Mouse (Mus musculus) mammary gland, adult 2 months (tissue): Measurements from ENCODE around the gene Olfr1437. TPM values are rescaled to one million over a fixed set of nuclear protein-coding genes. Genes with fewer than 3 reads are reported as not detected.

Experiments used
- polyA plus RNA-seq: library from polyadenylated mRNA; depleted of rRNA; stranded (reverse); fragments of >200 nt; gene quantifications from 2 replicates; pipeline ENCODE4 v1.2.3, GENCODE M21; 2012; ENCODE audit warnings: low replicate concordance; rRNA removed

Olfr1437 gene
- not detected in 2 replicates for polyA plus RNA-seq

DNA sequence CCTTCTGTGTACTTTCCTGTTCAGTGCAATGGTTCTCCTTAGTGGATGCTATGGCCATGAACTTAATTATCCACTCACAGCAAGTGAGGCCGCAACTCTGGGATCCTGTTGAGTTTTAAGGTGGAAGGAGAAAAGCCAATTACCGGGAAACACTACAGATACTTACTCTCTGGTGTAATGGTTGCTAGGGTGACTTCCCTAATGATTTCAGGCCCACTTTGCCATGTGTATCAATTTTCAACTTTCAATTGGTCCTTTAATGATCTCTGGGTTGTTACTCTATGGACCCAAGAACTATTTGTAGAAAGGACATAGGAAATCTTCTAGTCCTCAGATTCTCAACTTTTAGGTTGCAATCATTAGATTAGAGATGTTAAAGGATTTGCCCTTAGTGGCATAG lies at the start of gene Olfr1437:
Olfr1437 (minus strand) TSS at position 101 of the 400 bp plus-strand sequence.

DNA sequence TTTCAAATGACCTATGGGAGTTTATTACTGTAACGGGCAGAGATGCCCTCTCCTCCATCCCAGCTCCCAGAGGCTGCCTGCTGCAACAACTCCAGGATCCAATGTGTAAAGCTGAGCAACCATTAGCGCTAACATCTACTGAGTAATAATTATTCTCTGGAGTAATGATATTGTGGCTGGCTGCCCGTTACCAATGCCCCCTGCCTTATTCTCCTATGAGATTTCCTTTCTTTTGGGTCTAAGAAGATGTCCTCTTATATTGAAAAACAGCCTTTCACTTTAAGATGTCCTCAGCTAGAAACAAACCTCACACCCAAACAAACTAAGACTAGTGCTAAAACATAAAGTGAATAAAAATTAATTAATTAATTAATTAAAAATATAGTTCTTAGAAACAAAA lies 10.9 kb upstream of the Olfr1437 start, which contains the start of gene Olfr1438-ps1:
Olfr1438-ps1 (minus strand) TSS at position 101 of the 400 bp plus-strand sequence.

DNA sequence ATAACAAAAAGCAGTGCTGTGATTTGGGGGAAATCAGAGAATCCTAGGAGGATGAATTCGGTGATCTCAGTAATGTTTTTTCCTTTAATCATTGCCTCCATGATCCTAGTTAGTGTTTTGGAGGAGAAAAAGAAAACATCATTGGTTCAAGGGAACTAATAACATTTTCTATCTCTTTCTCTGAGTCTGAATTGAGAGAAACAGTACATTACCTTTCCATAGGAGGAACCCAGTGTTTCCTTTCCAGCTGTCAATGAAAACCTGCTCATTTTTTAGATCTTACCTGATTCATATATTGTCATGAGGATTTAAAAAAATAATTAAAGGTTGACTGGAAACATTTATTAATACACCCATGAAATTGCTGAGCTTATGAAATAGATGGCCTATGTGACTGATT lies 25.9 kb downstream of the Olfr1437 start, which contains the start of gene Olfr1436:
Olfr1436 (minus strand) TSS at position 101 of the 400 bp plus-strand sequence.

DNA sequence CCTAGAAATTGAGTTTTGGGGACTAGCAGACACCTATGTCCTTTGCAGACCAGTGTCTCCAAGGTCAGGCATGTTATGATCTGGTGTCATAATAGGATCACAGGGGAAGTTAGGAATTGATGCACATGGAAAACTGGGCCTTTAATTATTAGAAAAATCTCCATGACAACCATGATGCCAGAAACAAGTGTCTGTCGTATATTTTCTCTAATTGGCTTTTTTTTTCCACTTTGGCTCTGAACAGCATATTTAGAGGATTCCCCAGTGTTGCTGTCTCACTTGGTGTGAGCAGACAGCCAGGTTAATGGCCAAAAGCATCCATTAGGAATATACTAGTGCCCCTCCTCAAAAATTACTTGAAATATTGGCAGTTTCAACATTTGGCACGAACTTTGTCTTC lies 45.3 kb downstream of the Olfr1437 start, which contains the start of gene Olfr1434:
Olfr1434 (plus strand) TSS at position 301 of the 400 bp plus-strand sequence.

Other genes with a start within 250 kb of the Olfr1437 start
- not detected in 2 replicates for gene Olfr1425, start 247.4 kb downstream of the Olfr1437 start, polyA plus RNA-seq
- gene Olfr1426, start 233.1 kb downstream of the Olfr1437 start, polyA plus RNA-seq, result not detected in 2 replicates
- gene Olfr1427, start 221.8 kb downstream of the Olfr1437 start, polyA plus RNA-seq, result not detected in 2 replicates
- not detected in 2 replicates for gene Olfr1428, start 209.2 kb downstream of the Olfr1437 start, polyA plus RNA-seq
- not detected in 2 replicates for gene Olfr76, start 201.9 kb downstream of the Olfr1437 start, polyA plus RNA-seq
- not detected in 2 replicates for gene Olfr1555-ps1, start 155.0 kb downstream of the Olfr1437 start, polyA plus RNA-seq
- not detected in 2 replicates for gene Olfr1431, start 124.5 kb downstream of the Olfr1437 start, polyA plus RNA-seq
- gene Olfr1432, start 92.5 kb downstream of the Olfr1437 start, polyA plus RNA-seq, result not detected in 2 replicates
- not detected in 2 replicates for gene Olfr262, start 83.4 kb downstream of the Olfr1437 start, polyA plus RNA-seq
- gene Olfr235, start 64.1 kb downstream of the Olfr1437 start, polyA plus RNA-seq, result not detected in 2 replicates
- gene Olfr1434, start 45.2 kb downstream of the Olfr1437 start, polyA plus RNA-seq, result not detected in 2 replicates
- not detected in 2 replicates for gene Olfr1436, start 26.0 kb downstream of the Olfr1437 start, polyA plus RNA-seq
- not detected in 2 replicates for gene Olfr1438-ps1, start 10.8 kb upstream of the Olfr1437 start, polyA plus RNA-seq
- gene Olfr1440, start 62.2 kb upstream of the Olfr1437 start, polyA plus RNA-seq, result not detected in 2 replicates
- not detected in 2 replicates for gene Olfr1441, start 92.3 kb upstream of the Olfr1437 start, polyA plus RNA-seq
- not detected in 2 replicates for gene Pfpl, start 102.8 kb upstream of the Olfr1437 start, polyA plus RNA-seq
- gene Mpeg1, start 135.7 kb upstream of the Olfr1437 start, polyA plus RNA-seq, result 13.1 and 25.0 TPM in 2 replicates
- 21.0 and 21.7 TPM in 2 replicates for gene Dtx4, start 176.4 kb upstream of the Olfr1437 start, polyA plus RNA-seq
- gene Fam111a, start 220.6 kb upstream of the Olfr1437 start, polyA plus RNA-seq, result 2.2 and 4.8 TPM in 2 replicates